Mouse (Mus musculus): ENCODE results near the gene Ptprcap. TPM values are rescaled to one million over a fixed set of nuclear protein-coding genes. Genes with fewer than 3 reads are reported as not detected.
"Not testable (repeated sequence)": the region's sequence is repeated elsewhere in the genome, so short reads cannot be mapped to it uniquely, and the experiment has no call there.

Gene Ptprcap
- total RNA-seq (2021), result 1 to 10 TPM; 1.2 to 1.6 TPM

DNA sequence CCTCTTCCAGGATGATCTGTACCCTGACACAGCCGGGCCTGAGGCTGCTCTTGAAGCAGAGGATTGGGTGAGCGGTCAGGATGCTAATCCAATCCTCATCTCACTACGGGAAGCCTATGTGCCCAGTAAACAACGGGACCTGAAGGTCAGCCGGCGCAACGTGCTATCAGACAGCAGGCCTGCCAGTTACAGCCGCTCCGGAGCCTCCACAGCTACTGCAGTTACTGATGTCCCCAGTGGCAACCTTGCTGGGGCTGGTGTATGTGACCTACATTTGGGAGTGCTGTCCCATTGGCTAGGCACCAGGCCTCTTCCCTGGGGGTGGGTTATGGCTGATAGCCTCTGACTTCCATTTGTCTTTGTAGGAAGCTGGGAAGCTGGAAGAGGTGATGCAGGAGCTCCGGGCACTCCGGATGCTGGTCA, at the start of gene Ptprcap:
Ptprcap (plus strand) TSS at position 373 of the 423 bp plus-strand sequence.
- intact Hi-C loops (cut with DNase I), result no loop called here
- DNase-seq, result peak; percentile 45

DNA sequence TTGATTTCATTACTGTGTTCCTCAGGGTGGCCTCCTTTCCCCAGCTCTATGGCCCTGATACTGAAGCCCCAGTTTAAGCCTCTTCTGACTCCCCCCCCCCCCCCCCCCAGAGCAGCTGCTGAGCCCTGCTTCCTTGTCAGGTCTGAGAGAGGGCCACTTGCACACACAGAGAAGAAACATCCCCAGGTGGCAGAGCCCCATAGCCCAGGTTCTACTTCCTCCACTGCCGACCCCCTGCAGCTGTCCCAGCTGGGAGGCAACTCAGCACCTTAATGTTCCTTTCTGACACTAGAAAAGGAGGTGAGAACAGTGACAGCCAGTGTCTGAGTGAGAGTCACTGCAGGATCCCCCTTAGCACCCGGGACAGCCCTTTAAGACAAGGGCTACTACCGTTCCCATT, 49.6 kb upstream of the Ptprcap start:
- intact Hi-C loops (cut with DNase I), result no loop called here
- no peak for DNase-seq

DNA sequence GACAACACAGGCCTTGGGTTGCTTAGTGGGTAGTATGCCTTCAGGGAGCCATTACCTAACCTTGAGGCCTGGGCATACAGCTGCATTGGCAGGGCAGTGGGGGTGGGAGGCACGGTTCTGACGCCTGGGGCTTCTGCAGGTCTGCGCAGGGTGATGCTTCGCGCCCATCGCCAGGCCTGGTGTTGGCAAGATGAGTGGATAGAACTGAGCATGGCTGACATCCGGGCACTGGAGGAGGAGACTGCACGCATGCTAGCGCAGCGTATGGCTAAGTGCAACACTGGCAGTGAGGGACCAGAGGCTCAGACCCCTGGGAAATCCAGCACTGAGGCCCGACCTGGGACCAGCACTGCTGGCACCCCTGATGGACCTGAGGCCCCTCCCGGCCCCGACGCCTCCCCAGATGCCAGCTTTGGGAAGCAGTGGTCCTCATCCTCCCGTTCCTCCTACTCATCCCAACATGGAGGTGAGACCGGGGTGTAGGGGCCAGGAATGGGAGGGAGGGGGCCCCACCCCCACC, 48.7 kb upstream of the Ptprcap start:
- intact Hi-C loops (cut with DNase I), result no loop called here
- DNase-seq, result no peak

DNA sequence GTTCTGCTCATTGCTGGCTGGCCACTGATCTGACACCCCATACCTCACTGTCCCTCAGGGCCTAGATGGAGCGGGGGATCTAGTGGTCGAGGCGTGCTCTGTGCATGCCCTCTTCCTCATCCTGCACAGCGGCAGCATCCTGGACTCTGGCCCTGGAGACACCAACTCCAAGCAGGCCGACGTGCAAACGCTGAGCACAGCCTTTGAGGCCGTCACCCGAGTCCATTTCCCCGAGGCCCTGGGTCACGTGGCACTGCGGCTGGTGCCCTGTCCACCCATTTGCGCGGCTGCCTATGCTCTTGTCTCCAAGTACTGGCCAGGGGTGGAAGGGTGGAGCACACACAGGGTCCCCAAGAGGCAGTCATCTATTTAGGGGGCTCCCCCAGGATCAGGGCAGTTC, 46.8 kb upstream of the Ptprcap start:
- intact Hi-C loops (cut with DNase I), result no loop called here
- no peak for DNase-seq

DNA sequence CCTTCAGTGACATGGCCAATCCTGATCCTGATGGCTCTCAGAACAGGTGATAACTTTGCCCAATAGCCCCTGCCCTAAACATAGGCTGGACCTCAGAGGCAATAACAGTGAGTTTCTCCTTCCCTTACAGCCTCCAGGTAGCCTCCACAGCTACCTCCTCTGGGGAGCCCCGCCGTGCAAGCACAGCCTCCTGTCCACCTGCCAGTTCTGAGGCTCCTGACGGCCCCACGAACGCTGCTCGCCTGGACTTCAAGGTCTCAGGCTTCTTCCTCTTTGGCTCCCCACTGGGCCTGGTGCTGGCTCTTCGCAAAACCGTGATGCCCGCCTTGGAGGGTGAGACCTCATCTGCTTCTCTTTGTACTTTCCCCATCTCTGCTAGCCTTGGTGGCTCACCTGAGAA, 44.9 kb upstream of the Ptprcap start:
- intact Hi-C loops (cut with DNase I), result no loop called here
- no peak for DNase-seq

DNA sequence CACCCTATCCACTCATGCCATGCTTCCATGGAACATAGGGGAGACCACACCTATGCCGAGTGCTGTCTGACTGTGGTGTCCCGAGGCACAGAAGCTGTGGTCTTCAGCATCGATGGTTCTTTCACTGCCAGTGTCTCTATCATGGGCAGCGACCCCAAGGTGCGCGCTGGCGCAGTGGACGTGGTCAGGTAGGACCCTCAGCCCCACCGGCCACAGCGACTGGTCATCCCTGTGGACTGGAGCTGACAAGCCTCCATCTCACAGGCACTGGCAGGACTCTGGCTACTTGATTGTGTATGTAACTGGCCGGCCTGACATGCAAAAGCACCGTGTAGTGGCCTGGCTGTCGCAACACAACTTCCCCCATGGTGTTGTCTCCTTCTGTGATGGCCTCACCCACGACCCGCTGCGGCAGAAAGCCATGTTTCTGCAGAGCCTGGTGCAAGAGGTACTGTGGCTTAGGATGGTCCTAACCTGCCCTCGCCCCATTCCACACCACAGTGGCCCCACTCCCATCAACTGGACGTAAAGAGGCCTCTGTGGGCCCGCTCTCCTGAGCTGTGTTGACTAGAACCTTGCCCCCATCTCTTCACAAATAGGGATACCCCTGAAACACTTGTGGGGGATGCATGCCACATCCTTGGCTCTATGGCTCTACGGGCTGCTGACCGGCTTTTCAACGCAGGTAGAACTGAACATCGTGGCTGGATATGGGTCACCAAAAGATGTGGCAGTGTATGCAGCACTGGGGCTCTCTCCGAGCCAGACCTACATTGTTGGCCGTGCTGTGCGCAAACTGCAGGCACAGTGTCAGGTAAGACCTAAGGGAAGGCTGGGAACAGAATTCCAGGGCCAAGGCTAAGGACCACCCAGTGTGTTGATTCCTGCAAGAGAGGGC, 41.1 kb upstream of the Ptprcap start:
- intact Hi-C loops (cut with DNase I), result no loop called here
- no peak for DNase-seq

DNA sequence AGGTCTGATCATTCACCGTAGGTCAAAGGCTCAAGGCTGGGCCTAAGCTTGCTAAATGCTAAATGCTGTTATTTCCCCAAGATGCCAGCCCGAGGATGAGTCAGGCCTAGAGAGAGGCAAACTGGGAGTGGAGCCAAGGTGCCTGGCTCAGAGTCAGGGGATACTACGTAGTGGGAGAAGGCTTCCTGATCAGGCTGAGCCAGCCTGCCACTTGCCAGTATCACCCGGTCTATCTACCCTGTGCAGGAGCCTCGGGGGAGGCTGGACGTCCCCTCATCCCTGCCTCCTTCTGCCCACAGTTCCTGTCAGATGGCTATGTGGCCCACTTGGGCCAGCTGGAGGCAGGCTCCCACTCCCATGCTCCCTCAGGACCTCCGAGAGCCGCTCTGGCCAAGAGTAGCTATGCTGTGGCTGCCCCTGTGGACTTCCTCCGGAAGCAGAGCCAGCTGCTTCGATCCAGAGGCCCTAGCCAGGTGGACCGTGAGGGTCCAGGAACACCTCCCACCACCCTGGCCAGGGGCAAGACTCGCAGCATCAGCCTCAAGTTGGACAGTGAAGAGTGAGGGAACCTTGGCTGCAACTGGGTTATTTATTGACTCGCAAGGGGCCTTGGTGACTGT, 40.1 kb upstream of the Ptprcap start:
- intact Hi-C loops (cut with DNase I), result no loop called here
- peak; percentile 88 for DNase-seq

DNA sequence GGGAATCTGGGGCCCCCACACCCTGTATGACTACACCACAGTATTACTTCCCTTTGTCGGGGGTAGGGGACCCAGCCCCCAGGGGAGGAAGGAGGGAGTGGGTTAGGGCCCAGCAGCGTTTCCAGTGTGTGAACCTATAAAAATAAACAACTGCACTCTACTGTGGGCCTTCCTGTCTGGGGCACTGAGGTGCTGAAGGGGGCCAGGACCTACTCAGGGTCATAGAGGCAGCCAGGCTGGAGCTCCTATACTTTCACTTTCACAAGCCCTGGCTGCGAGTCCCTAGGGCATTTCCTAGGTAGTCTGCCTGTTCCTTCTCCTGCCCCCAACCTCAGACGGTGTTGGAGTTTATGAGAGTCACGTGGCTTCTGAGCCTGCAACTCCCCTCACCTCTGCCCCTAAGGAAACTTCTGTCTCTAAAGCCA, 39.6 kb upstream of the Ptprcap start:
- intact Hi-C loops (cut with DNase I), result no loop called here
- DNase-seq, result no peak

DNA sequence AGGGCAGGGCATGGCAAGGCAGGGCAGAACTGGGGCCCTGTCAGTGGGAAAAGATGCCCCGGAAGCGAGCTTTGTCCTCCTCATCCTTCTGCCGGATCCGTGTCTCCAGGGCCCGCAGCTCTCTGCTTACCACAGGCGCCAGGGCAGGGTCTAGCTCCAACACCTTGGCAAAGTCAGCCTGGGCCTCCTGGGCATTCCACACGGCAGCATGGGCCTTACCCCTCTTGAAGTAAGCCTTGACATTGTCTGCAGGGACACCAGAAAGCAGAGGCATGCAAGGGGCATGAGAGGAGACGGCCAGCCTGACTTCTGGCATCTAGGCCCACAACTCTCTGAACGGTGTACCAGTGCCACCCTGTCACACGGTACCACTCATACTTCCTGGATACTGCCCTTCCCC, 38.9 kb upstream of the Ptprcap start:
- intact Hi-C loops (cut with DNase I), result no loop called here
- DNase-seq, result no peak

DNA sequence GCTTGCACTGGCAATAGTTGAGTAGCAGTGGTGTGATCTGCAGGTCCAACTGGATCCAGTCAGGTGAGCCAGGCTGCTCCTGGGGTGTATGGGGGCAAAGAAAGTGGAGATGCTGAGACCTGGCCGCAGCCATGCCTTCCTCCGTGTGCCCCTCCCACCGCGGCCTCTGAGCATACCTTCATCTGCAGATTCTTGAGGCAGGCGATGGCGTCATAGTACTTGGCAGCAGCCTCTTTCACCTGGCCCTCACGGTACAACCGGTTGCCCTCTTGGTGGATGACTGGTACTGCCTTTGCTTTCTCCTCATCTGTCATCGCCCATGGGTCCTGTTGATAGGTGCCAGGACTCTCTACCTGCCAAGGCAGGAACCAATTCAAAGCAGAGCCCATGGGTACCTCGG, 38.3 kb upstream of the Ptprcap start:
- intact Hi-C loops (cut with DNase I), result no loop called here
- no peak for DNase-seq

DNA sequence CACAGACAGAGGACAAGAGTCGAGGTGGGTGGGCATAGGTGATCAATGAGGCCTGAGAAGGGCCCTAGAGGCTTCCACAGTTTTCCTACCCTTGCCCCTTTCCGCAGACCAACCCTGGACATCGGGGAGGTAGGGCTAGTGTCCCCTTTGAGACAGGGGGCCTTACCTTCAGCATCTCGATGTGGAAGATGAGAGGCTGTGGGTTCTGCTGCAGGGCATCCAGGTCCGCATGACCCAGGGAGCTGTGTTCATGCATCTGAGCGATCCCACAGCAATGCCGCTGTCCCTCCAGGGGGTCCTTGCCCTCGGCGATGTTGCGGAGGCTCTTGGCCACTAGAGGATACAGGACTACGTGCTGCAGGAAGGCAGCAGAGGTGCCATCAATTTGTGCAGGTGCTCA, 37.6 kb upstream of the Ptprcap start:
- intact Hi-C loops (cut with DNase I), result no loop called here
- no peak for DNase-seq

DNA sequence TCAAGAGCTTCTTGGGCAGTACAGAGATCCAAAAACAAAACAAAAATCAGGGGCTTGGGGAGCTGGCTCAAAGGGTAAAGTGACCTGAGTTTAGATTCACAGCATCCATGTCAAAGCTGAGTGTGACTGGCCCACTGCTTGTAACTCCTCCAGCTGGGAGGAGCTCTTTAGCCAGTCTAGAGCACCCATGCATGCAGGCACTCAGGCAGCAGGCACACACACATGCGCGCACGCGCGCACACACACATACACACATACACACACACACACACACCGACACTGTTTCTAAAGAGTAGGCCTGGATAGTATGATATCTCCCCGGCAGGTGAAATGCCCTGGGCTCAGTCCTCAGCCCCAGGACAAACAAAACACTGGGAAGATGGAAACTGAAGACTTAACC, 36.4 kb upstream of the Ptprcap start:
- DNase-seq, result no peak
- intact Hi-C loops (cut with DNase I), result no loop called here

DNA sequence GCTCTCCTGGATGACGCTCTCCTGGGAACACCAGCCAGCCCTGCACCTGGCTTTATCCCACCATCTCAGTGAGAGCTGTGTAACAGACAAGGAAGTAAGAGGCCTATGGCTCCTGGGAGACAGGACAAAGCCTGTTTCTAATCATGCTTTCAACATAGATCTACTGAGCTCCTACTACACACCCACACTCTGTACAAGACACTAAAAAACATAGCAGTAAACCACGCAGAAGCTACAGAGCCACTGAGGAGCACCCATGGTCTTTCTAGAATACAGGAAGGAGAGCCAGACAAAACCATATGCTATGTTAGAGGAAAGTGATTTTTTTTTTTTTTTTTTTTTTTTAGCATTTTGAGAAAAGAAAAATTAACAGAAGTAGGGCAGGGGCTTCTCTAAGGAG, 35.1 kb upstream of the Ptprcap start:
- DNase-seq, result no peak

DNA sequence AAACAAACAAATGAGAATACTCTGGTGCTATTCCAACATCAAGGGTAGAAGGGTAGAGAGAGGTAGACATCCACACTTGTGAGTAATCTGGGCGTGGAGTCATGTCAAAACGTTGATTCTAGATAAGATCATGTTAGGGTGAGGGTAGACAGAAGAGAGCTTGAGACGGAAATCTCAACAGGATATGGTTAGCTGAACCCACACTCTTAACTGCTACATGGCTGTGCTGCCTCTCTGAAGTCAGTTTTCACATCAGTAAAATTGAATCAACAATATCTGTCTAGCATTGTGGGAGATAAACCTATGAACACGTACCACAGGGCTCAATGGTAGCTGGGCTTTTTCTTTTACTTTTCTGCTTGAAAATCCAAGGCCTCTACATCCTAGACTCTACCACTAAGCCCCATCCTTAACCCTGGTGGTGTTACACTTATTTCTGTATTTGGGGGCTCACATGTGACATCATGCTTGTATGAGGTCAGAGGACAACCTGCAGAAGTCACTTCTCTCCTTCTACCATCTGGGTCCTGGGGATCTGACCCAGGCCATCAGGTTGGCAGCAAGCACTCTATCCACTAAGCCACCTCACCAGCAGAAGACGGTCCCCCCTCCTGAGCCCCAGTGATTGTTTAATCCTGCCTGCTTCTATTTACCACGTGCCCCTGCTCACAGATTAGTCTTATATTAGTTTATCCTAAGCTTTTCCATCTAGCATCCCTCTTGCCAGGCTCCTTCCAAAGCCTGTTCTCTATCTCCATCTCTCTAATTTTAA, 33.5 kb upstream of the Ptprcap start:
- DNase-seq, result no peak
- intact Hi-C loops (cut with DNase I), result no loop called here

More for the DNA sequence above, 35.1 kb upstream of the Ptprcap start:
- intact Hi-C loops (cut with DNase I), result no loop called here

DNA sequence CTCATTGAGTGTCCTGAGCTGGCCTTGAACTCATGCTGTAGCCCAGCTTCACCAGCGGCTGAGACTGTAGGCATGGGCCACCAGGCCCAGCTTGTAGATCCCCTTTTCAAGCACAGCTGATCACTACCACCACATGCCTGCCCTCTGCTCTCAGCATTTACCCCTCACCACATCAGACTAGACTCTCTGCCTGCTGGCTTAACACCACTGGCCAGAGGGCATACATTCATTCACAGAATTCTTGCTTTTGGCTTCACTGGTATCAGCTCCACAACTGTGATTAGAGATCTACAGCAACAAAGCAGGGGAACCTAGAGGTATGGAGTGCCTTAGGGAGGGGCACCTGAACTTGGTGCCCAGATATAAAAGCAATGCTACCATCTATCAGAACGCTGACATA, 32.9 kb upstream of the Ptprcap start:
- intact Hi-C loops (cut with DNase I), result no loop called here

DNA sequence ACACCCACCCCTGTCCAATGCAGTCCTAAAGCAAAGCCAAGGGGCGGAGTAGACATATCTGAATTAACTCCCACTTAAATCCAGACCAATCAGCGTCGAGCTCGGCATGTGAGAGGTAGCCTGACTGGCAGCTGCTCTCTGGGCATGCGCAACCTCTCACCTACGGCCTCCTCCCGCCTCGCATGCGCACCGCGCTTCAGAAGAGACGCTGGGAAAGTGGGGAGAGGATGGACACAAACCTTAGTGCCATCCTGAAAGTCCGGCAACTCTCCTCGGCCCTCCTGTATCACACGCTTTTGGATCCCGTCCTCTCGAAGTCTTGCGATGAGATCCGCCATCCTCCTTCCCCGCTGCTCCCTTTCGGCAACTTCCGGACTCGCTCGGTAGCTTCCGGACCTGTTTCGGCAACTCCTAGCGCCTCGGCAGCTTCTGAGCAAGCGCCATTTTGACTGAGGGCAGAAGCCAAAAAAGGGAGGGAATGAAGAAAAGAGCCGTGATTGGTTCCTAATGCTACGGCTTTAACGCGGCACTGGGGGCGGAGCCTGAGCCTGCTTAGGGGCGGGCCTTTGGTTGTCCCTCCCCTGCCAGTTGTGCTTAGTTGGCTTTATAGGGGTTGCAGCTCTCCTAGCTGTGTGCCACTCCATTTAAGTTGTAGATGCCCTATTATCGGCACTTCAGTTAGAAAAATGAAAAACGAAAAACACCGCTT, 32.2 kb upstream of the Ptprcap start:
- DNase-seq, result peak; percentile 98
- intact Hi-C loops (cut with DNase I), result no loop called here

More for the DNA sequence above, 32.9 kb upstream of the Ptprcap start:
- DNase-seq, result no peak

DNA sequence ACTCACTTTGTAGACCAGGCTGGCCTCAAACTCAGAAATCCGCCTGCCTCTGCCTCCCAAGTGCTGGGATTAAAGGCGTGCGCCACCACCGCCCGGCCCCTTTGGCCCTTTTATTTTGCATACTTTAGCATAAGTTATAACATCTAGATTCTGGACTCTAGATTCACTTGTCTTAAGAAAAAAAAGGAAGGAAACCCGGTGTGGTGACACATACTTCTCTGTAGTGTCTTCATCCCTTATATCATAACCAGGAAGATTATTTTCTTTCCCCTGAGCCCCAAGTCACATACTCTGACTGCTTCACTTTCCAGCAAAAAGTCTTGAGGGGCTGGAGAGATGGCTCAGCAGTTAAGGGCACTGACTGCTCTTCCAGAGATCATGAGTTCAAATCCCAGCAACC, 31.5 kb upstream of the Ptprcap start:
- DNase-seq; intact Hi-C loops (cut with DNase I): not testable (repeated sequence)

DNA sequence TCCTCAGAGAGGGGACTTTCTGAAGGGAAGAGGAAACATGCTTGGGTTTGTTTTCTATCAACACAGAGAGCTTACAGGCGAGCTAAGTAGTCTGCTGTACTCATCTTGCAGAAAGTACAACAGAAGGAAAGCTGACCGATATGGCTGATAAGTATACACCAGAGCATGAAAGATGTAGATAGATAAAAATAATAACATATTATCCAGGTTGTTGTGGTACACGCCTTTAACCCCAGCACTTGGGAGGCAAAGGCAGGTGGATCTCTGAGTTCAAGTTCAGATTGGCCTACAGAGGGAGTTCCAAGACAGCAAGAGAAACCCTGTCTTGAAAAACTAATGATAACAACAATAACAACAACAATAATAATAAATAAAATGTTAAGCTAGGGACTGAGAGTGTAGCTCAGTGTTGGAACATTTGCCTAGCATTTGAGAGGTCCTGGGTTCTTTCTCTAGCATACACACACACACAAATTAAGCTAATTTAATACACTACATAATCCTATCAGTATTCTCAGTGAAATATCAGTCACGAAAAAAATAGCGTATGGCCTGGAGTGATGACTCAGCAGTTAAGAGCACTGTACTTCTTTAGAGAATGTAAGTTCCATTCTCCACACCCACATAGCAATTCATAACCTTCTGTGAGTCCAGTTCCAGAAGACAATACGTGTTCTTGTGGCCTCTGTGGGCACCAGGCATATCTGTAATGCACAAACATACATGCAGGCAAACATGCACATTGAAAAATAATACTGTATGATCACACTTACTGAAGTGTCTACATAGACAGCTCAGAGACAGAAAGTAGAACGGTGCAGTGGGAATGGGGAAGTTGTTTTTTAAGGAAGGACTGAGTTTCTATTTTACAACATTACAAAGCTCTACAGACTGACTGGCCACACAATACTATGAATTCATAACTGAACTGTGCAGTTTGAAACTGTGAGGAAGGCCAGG, 30.7 kb upstream of the Ptprcap start:
- no peak for DNase-seq

DNA sequence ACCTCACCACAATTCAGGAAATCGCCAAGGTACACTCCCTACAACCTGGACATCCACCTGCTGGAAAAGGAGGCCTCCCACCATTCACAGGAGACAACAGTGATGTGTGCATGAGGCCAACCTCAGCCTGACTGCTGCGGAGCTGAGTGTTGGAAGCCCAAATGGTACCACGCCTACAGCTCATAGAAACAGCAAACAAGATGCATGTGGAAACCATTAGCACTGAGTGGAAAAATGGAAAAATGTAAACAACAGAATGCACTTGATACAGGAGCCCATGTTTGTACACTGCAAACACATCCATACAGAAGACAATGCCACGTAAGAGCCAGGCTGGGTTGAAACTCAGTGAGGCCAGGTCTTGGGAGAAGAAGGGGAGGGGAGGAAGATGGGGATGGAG, 29.0 kb upstream of the Ptprcap start:
- no peak for DNase-seq
- intact Hi-C loops (cut with DNase I), result no loop called here

More for the DNA sequence above, 30.7 kb upstream of the Ptprcap start:
- intact Hi-C loops (cut with DNase I), result no loop called here
